Mouse (Mus musculus) bone marrow macrophage, adult 2 months (primary cell): Measurements from ENCODE around the gene Slc25a13.

ENCODE experiments used
- CTCF ChIP-seq: IDR thresholded peaks from 2 replicates; pipeline ENCODE4 v1.5.1; 2012; ENCODE audit warnings: low read depth, mild to moderate bottlenecking, low read length, moderate library complexity
- POLR2A ChIP-seq: IDR thresholded peaks from 2 replicates; pipeline ENCODE4 v1.6.1; 2012; ENCODE audit warnings: mild to moderate bottlenecking, low read depth, low read length, borderline replicate concordance

DNA sequence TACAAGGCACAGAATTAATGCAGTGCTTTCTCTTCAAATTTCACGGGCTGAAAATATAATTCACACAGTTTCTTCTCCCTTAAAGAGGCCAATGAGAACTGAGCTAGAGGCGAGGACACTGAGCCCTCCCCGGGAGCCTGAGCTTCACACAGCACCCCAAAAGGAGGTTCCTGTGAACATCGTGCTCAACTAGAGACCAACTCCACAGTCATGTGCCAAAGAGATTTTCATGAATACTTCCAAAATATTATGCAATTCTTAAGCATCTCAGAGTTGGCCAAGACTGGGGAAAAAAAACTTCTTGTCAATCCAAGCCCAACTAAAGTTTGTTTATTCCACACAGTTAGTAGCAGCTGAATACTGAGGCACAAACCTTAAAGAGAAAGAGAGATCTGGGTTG lies 115.4 kb downstream of the Slc25a13 start:
- TF ChIP-seq POLR2A = no peak
- TF ChIP-seq CTCF = no peak
